Mouse (Mus musculus): Measurements from ENCODE around the gene Cda. TPM values are rescaled to one million over a fixed set of nuclear protein-coding genes. Genes with fewer than 3 reads are reported as not detected.

Cda gene
- total and polyA plus RNA-seq, 3 experiments = 12.4 to 26.1 TPM; not detected in 1

- Histone ChIP-seq H3K27ac (ENCODE audit: control insufficient read depth, low read depth, low read length) (no peak overlapping the region), H3K4me3 (ENCODE audit: control insufficient read depth in 1 of 2, insufficient read depth in 1 of 2, low read depth in 2 of 2, low read length in 2 of 2) (no peak overlapping the region), H3K4me1 (ENCODE audit: control insufficient read depth in 1 of 2, insufficient read depth in 2 of 2, low read length in 2 of 2) (peaks cover 0 to 8% of the 10 kb centered on the region in 2 experiments; a peak in 1 of 4 replicates), H3K27me3 (ENCODE audit: control insufficient read depth in 1 of 2, insufficient read depth in 2 of 2, low read length in 2 of 2) (no peaks in the 10 kb centered on the region), H3K36me3 (ENCODE audit: control insufficient read depth in 1 of 2, insufficient read depth in 2 of 2, low read length in 2 of 2) (peaks cover 0 to 3% of the 10 kb centered on the region in 2 experiments; a peak in 2 of 4 replicates), H3K79me2 (ENCODE audit: control insufficient read depth, insufficient read depth, low read length, poor library complexity) (no peaks in the 10 kb centered on the region), H3K9me3 (replicated peaks; ENCODE audit: insufficient read depth, low read length) (no peaks in the 10 kb centered on the region), H3K9ac (ENCODE audit: control insufficient read depth, low read depth, low read length, poor library complexity, severe bottlenecking) (no peak overlapping the region)
- TF ChIP-seq MXI1 (IDR thresholded peaks at IDR 0.05; ENCODE audit: low read depth, low read length) (no peak), ELF1 (IDR thresholded peaks at IDR 0.05; ENCODE audit: low read depth, low read length) (no peak), EP300 (IDR thresholded peaks at IDR 0.05; ENCODE audit: low read depth in 1 of 2, low read length in 2 of 2) (no peak), ZMIZ1 (IDR thresholded peaks at IDR 0.05; ENCODE audit: low read depth, low read length) (no peak), MEF2A (IDR thresholded peaks at IDR 0.05; ENCODE audit: extremely low read depth, insufficient replicate concordance, low read depth, low read length, poor library complexity, severe bottlenecking) (no peak), JUND (IDR thresholded peaks at IDR 0.05; ENCODE audit: low read depth, low read length) (no peak), ZNF384 (IDR thresholded peaks at IDR 0.05; ENCODE audit: low read depth, low read length) (no peak), USF1 (IDR thresholded peaks at IDR 0.05; ENCODE audit: low read depth, low read length) (no peak), MYB (IDR thresholded peaks at IDR 0.05; ENCODE audit: low read depth, low read length) (no peak), CHD2 (IDR thresholded peaks at IDR 0.05; ENCODE audit: low read length) (no peak), MAFK (IDR thresholded peaks at IDR 0.05; ENCODE audit: borderline replicate concordance, low read depth, low read length) (no peak), RAD21 (IDR thresholded peaks at IDR 0.05; ENCODE audit: low read depth, low read length) (no peak), E2F4 (IDR thresholded peaks at IDR 0.05; ENCODE audit: borderline replicate concordance, low read depth, low read length) (no peak), ZC3H11A (IDR thresholded peaks at IDR 0.05; ENCODE audit: low read depth, low read length) (no peak), HCFC1 (IDR thresholded peaks at IDR 0.05; ENCODE audit: low read depth, low read length) (no peak), UBTF (IDR thresholded peaks at IDR 0.05; ENCODE audit: borderline replicate concordance, insufficient read depth, low read depth, low read length) (no peak), SMC3 (IDR thresholded peaks at IDR 0.05; ENCODE audit: low read depth, low read length) (no peak), NELFE (IDR thresholded peaks at IDR 0.05; ENCODE audit: low read depth, low read length) (no peak), CTCF (IDR thresholded peaks at IDR 0.05 in 2 of 3, conservative IDR thresholded peaks at IDR 0.05 in 1 of 3; ENCODE audit: control insufficient read depth in 1 of 3, insufficient read depth in 1 of 3, low read depth in 2 of 3, low read length in 3 of 3, poor library complexity in 1 of 3, severe bottlenecking in 1 of 3) (no peak)
- DNase-seq (ENCODE audit: low read depth, low spot score) = no peak
Measured at GRCm38 (mm10) chr4:138370996-138371516, 3.3 kb upstream of the Cda start.

Data from MEL (cell line).